Mouse (Mus musculus) bone marrow macrophage, adult 2 months (primary cell): ENCODE results near the gene Kmt2c.

ENCODE experiments used
- CTCF ChIP-seq: IDR thresholded peaks from 2 replicates; pipeline ENCODE4 v1.5.1; 2012; ENCODE audit warnings: low read depth, mild to moderate bottlenecking, low read length, moderate library complexity
- POLR2A ChIP-seq: IDR thresholded peaks from 2 replicates; pipeline ENCODE4 v1.6.1; 2012; ENCODE audit warnings: mild to moderate bottlenecking, low read depth, low read length, borderline replicate concordance

GRCm38 (mm10) chr5:25422576-25422975 is 76.0 kb downstream of the Kmt2c start:
- TF ChIP-seq POLR2A: no peak
- TF ChIP-seq CTCF: no peak
